8 mouse cellular contexts compared by ENCODE assay signal in genomic region chr17:56609452-56610171, GRCm38 (mm10). TPM values are rescaled to one million over a fixed set of nuclear protein-coding genes. Genes with fewer than 3 reads are reported as not detected.
DNase-seq lines count a peak whose midpoint lies in the region; ATAC-seq lines count a peak whose summit lies in the region.

Gene 2410015M20Rik, minus strand, starts transcription at chr17:56609771.

- H3K27me3 ChIP-seq in lung, embryonic 16.5 days (ENCODE audit: control insufficient read depth, insufficient read depth, low read depth, low read length) = no peaks in the 10 kb centered on the region

- H3K9ac ChIP-seq in lung, embryonic 16.5 days (ENCODE audit: low read length) = peak within 1 kb of the TSS; percentile 82

- ATAC-seq in hematopoietic stem cell, adult 5-6 weeks (replicated peaks in 1 of 2; ENCODE audit: insufficient read depth in 1 of 2, low FRiP score in 2 of 2, low TSS enrichment in 1 of 2, low read depth in 1 of 2, poor library complexity in 2 of 2, severe bottlenecking in 2 of 2) = peak; percentile 76 to 85
- ATAC-seq in lung, embryonic 16.5 days (ENCODE audit: low read depth) = peak; percentile 91

- peak; percentile 97 for DNase-seq in MEL-GATA-1-ER (ENCODE audit: extremely low read depth, low read depth)
- DNase-seq in cerebellum, adult 8-10 months = peak; percentile 96
- peak; percentile 93 for DNase-seq in forelimb bud, embryonic 11.5 days (ENCODE audit: low read depth, low spot score)
- peak; percentile 99 for DNase-seq in layer of hippocampus, adult 9-10 months (ENCODE audit: low spot score)
- peak; percentile 83 for DNase-seq in ovary, postnatal 10 days (ENCODE audit: low spot score)
- peak; percentile 89 to 92 for DNase-seq in thymus, postnatal 10 days (ENCODE audit: low spot score in 2 of 2)

- H3K4me1 ChIP-seq in lung, embryonic 16.5 days (replicated peaks; ENCODE audit: control insufficient read depth, insufficient read depth, low read length) = peaks cover 31% of the 10 kb centered on the region

- peaks cover 30% of the 10 kb centered on the region for H3K36me3 ChIP-seq in lung, embryonic 16.5 days (ENCODE audit: control insufficient read depth, insufficient read depth, low read length)

- no peaks in the 10 kb centered on the region for H3K9me3 ChIP-seq in lung, embryonic 16.5 days (ENCODE audit: control insufficient read depth, low read length)

- under 1% methylated on average over 44 of the region's 44 CpGs for WGBS in lung, embryonic 16.5 days

- H3K27ac ChIP-seq in lung, embryonic 16.5 days (ENCODE audit: low read length) = peak within 1 kb of the TSS; percentile 80

- H3K4me2 ChIP-seq in lung, embryonic 16.5 days (ENCODE audit: low read depth, low read length) = peak within 1 kb of the TSS; percentile 77

- H3K4me3 ChIP-seq in lung, embryonic 16.5 days (ENCODE audit: low read length) = peak within 1 kb of the TSS; percentile 68

RNA-seq across cellular contexts. Expression of gene 2410015M20Rik, which starts in this region (rescaled TPM):
- total RNA-seq in hematopoietic stem cell, adult 5-6 weeks (2017) = 65.5 and 76.1 TPM in 2 replicates
- polyA plus RNA-seq in lung, embryonic 16.5 days (2015; fragmentation: Nextera tagmentation; extraction: Ambion mirVana) = 227 and 241 TPM in 2 replicates

Comparison
In these comparisons a context has a peak if more than half of its experiments do, and no peak if none do; other contexts are left out.
1. Peak in every context shown above with its lines: DNase-seq, ATAC-seq, H3K4me3 ChIP-seq and H3K27ac ChIP-seq.